Mouse (Mus musculus): ENCODE results near the gene Dcaf5. TPM values are rescaled to one million over a fixed set of nuclear protein-coding genes. Genes with fewer than 3 reads are reported as not detected.

Dcaf5 gene
- total RNA-seq, 2 experiments from 2014 or later: 33.0 to 35.4 TPM

GRCm38 (mm10) chr12:80298714-80299113 is 137.7 kb downstream of the Dcaf5 start:
- DNase-seq (ENCODE audit: low spot score): no peak
- intact Hi-C loops (cut with DNase I): no loop called here

- intact Hi-C loops (cut with DNase I): no loop called here
- no peak for DNase-seq (ENCODE audit: low spot score)
Measured at GRCm38 (mm10) chr12:80291895-80292435, 144.4 kb downstream of the Dcaf5 start.

GRCm38 (mm10) chr12:80290964-80291363 is 145.4 kb downstream of the Dcaf5 start:
- DNase-seq (ENCODE audit: low spot score): peak; percentile 9
- intact Hi-C loops (cut with DNase I): no loop called here

GRCm38 (mm10) chr12:80290483-80290882 is 145.9 kb downstream of the Dcaf5 start:
- DNase-seq (ENCODE audit: low spot score): no peak
- intact Hi-C loops (cut with DNase I): no loop called here

GRCm38 (mm10) chr12:80289722-80290121 is 146.7 kb downstream of the Dcaf5 start:
- intact Hi-C loops (cut with DNase I): no loop called here
- DNase-seq (ENCODE audit: low spot score): no peak

- DNase-seq (ENCODE audit: low spot score): no peak
Measured at GRCm38 (mm10) chr12:80285890-80286289, 150.5 kb downstream of the Dcaf5 start.

More at GRCm38 (mm10) chr12:80285890-80286289, 150.5 kb downstream of the Dcaf5 start:
- intact Hi-C loops (cut with DNase I): no loop called here

Small RNA genes within 50 kb of the gene (microRNA-seq; reads per million reads assigned to microRNA genes)
- gene Mir1843a: 203 reads per million, percentile 65 among the genes with 10 or more reads in this experiment

Other genes starting within 250 kb of the Dcaf5 start
- 10 to 100 TPM; 33.9 to 38.3 TPM for gene Actn1, start 176.2 kb downstream of the Dcaf5 start, total RNA-seq (2021)
- 10 to 100 TPM; 14.3 to 14.4 TPM for gene Exd2, start 26.5 kb upstream of the Dcaf5 start, total RNA-seq (2021)
- gene Galnt16, start 81.7 kb upstream of the Dcaf5 start, total RNA-seq (2021): 1 to 10 TPM; 3.9 to 4.3 TPM
- 10 to 100 TPM; 17.2 to 18.2 TPM for gene Slc39a9, start 207.3 kb upstream of the Dcaf5 start, total RNA-seq (2021)
- 10 to 100 TPM; 25.0 to 26.1 TPM for gene Erh, start 207.7 kb upstream of the Dcaf5 start, total RNA-seq (2021)

Data from heart, postnatal 25 days (tissue).